Mouse (Mus musculus): Measurements from ENCODE around the gene Lrrc52. TPM values are rescaled to one million over a fixed set of nuclear protein-coding genes. Genes with fewer than 3 reads are reported as not detected.

Lrrc52 gene
- total and polyA plus RNA-seq, 3 experiments = not detected

GRCm38 (mm10) chr1:167436186-167436975 lies 30.2 kb downstream of the Lrrc52 start:
- Histone ChIP-seq H3K27ac (ENCODE audit: insufficient read depth, low read depth) (no peak overlapping the region), H3K4me2 (ENCODE audit: insufficient read depth, low read depth, poor library complexity, severe bottlenecking) (no peak overlapping the region), H3K27me3 (replicated peaks) (peaks cover 86% of the 10 kb centered on the region), H3K79me2 (replicated peaks; ENCODE audit: control insufficient read depth, extremely low read depth, insufficient read depth, poor library complexity, severe bottlenecking) (no peaks in the 10 kb centered on the region), H3K9me3 (replicated peaks; ENCODE audit: low read length) (no peaks in the 10 kb centered on the region), H3K4me1 (ENCODE audit: control insufficient read depth in 1 of 2, insufficient read depth in 2 of 2) (no peaks in the 10 kb centered on the region), H3K9ac (ENCODE audit: insufficient read depth, low read depth) (no peak overlapping the region), H3K4me3 (replicated peaks in 1 of 3; ENCODE audit: low read depth in 2 of 3, low read length in 2 of 3, poor library complexity in 1 of 3) (no peak overlapping the region), H3K36me3 (replicated peaks in 1 of 2; ENCODE audit: control insufficient read depth in 1 of 2, insufficient read depth in 1 of 2, low read length in 1 of 2) (no peaks in the 10 kb centered on the region)
- in situ Hi-C loops (cut with MboI; ENCODE audit: low pct_ligation_motif_present, low pct_unique_long_range_greater_than_20kb, low sequenced_read_pairs) (no loop called here), dilution Hi-C loops (cut with MboI; ENCODE audit: extremely low pct_ligation_motif_present, extremely low pct_unique_long_range_greater_than_20kb, low sequenced_read_pairs) (no loop called here)
- no peak for DNase-seq (ENCODE audit: extremely low read depth)
- no peak for TF ChIP-seq SIN3A (IDR thresholded peaks at IDR 0.05; ENCODE audit: low read length)
- no peak for TF ChIP-seq KAT2A (IDR thresholded peaks at IDR 0.05; ENCODE audit: insufficient replicate concordance, low read length)
- no peak for TF ChIP-seq CHD2 (IDR thresholded peaks at IDR 0.05; ENCODE audit: low read length)
- no peak for TF ChIP-seq NRF1 (IDR thresholded peaks at IDR 0.05; ENCODE audit: low read depth, low read length)
- no peak for TF ChIP-seq UBTF (IDR thresholded peaks at IDR 0.05; ENCODE audit: low read depth, low read length)
- no peak for TF ChIP-seq POLR2AphosphoS2 (IDR thresholded peaks at IDR 0.05; ENCODE audit: low read depth, low read length)
- TF ChIP-seq CTCF (conservative IDR thresholded peaks at IDR 0.05 in 1 of 2, IDR thresholded peaks at IDR 0.05 in 1 of 2; ENCODE audit: low read depth in 2 of 2, low read length in 2 of 2) = no peak
- TF ChIP-seq USF2 (conservative IDR thresholded peaks at IDR 0.05; ENCODE audit: low read depth, low read length) = no peak
- TF ChIP-seq JUN (IDR thresholded peaks at IDR 0.05; ENCODE audit: insufficient read depth, low read depth, low read length) = no peak
- no peak for TF ChIP-seq ELF1 (IDR thresholded peaks at IDR 0.05; ENCODE audit: low read depth, low read length)
- no peak for TF ChIP-seq ZC3H11A (IDR thresholded peaks at IDR 0.05; ENCODE audit: low read depth, low read length)
- no peak for TF ChIP-seq BHLHE40 (IDR thresholded peaks at IDR 0.05; ENCODE audit: low read depth, low read length)
- TF ChIP-seq MXI1 (IDR thresholded peaks at IDR 0.05; ENCODE audit: low read depth, low read length) = no peak
- TF ChIP-seq E2F4 (IDR thresholded peaks at IDR 0.05; ENCODE audit: insufficient replicate concordance, low read depth, low read length) = no peak
- no peak for TF ChIP-seq ZNF384 (IDR thresholded peaks at IDR 0.05; ENCODE audit: low read depth, low read length)
- no peak for TF ChIP-seq HCFC1 (IDR thresholded peaks at IDR 0.05; ENCODE audit: low read depth, low read length)
- TF ChIP-seq MAFK (IDR thresholded peaks at IDR 0.05; ENCODE audit: insufficient replicate concordance, low read length) = no peak
- TF ChIP-seq MYC (IDR thresholded peaks at IDR 0.05; ENCODE audit: low read depth, low read length) = no peak

DNA sequence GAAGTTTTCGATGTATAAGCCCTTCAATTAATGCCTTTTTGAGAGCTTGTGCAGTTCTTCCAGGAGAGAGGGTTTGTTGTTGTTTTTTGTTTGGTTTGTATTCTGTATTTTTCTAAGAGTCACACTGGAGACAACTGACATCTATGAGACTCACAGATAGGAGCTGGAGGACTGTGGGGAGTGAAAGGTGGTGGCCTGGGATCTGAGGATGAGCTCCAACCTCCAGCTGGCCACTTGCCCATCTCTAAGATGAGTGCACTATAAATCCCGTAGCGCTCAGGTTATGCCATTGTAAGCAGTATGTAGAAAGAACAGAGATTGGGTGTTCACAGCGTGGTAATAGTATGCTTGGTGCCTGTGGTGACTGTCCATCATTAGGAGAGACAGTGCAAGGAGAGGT lies 31.6 kb downstream of the Lrrc52 start:
- Histone ChIP-seq H3K27me3 (replicated peaks) (peaks cover 88% of the 10 kb centered on the region), H3K9ac (ENCODE audit: insufficient read depth, low read depth) (no peak overlapping the region), H3K36me3 (replicated peaks in 1 of 2; ENCODE audit: control insufficient read depth in 1 of 2, insufficient read depth in 1 of 2, low read length in 1 of 2) (no peaks in the 10 kb centered on the region), H3K27ac (ENCODE audit: insufficient read depth, low read depth) (no peak overlapping the region), H3K79me2 (replicated peaks; ENCODE audit: control insufficient read depth, extremely low read depth, insufficient read depth, poor library complexity, severe bottlenecking) (no peaks in the 10 kb centered on the region), H3K4me2 (ENCODE audit: insufficient read depth, low read depth, poor library complexity, severe bottlenecking) (no peak overlapping the region), H3K4me1 (ENCODE audit: control insufficient read depth in 1 of 2, insufficient read depth in 2 of 2) (no peaks in the 10 kb centered on the region), H3K4me3 (replicated peaks in 1 of 3; ENCODE audit: low read depth in 2 of 3, low read length in 2 of 3, poor library complexity in 1 of 3) (no peak overlapping the region), H3K9me3 (replicated peaks; ENCODE audit: low read length) (no peaks in the 10 kb centered on the region)
- no peak for TF ChIP-seq MAZ (IDR thresholded peaks at IDR 0.05; ENCODE audit: low read depth, low read length)
- no peak for TF ChIP-seq MAX (IDR thresholded peaks at IDR 0.05; ENCODE audit: low read length)
- TF ChIP-seq NELFE (IDR thresholded peaks at IDR 0.05; ENCODE audit: low read depth, low read length) = no peak
- no peak for TF ChIP-seq CTCF (conservative IDR thresholded peaks at IDR 0.05 in 1 of 2, IDR thresholded peaks at IDR 0.05 in 1 of 2; ENCODE audit: low read depth in 2 of 2, low read length in 2 of 2)
- no peak for TF ChIP-seq ZNF384 (IDR thresholded peaks at IDR 0.05; ENCODE audit: low read depth, low read length)
- TF ChIP-seq JUN (IDR thresholded peaks at IDR 0.05; ENCODE audit: insufficient read depth, low read depth, low read length) = no peak
- no peak for TF ChIP-seq PAX5 (IDR thresholded peaks at IDR 0.05; ENCODE audit: low read length)
- TF ChIP-seq ZMIZ1 (IDR thresholded peaks at IDR 0.05; ENCODE audit: low read depth, low read length) = no peak
- no peak for TF ChIP-seq E2F4 (IDR thresholded peaks at IDR 0.05; ENCODE audit: insufficient replicate concordance, low read depth, low read length)
- no peak for TF ChIP-seq POLR2A (IDR thresholded peaks at IDR 0.05; ENCODE audit: low read depth, low read length)
- no peak for TF ChIP-seq MEF2A (IDR thresholded peaks at IDR 0.05; ENCODE audit: borderline replicate concordance, low read depth, low read length)
- TF ChIP-seq RCOR1 (conservative IDR thresholded peaks at IDR 0.05; ENCODE audit: low read depth, low read length) = no peak
- TF ChIP-seq GABPA (IDR thresholded peaks at IDR 0.05; ENCODE audit: insufficient replicate concordance, low read depth, low read length) = no peak
- no peak for TF ChIP-seq TCF12 (IDR thresholded peaks at IDR 0.05; ENCODE audit: low read depth, low read length)
- no peak for DNase-seq (ENCODE audit: extremely low read depth)
- dilution Hi-C loops (cut with MboI; ENCODE audit: extremely low pct_ligation_motif_present, extremely low pct_unique_long_range_greater_than_20kb, low sequenced_read_pairs) = no loop called here
- in situ Hi-C loops (cut with MboI; ENCODE audit: low pct_ligation_motif_present, low pct_unique_long_range_greater_than_20kb, low sequenced_read_pairs) = no loop called here

Data from CH12.LX (cell line).